Mouse (Mus musculus) cortical plate, adult 2 months (tissue): Measurements from ENCODE around the gene Gm14418. TPM values are rescaled to one million over a fixed set of nuclear protein-coding genes. Genes with fewer than 3 reads are reported as not detected.
A peak's percentile ranks its signal among the peaks of the same experiment; 100 is the strongest.
"Not testable (repeated sequence)": the region's sequence is repeated elsewhere in the genome, so short reads cannot be mapped to it uniquely, and the experiment has no call there.

Source experiments
- H3K27ac ChIP-seq: fragments of 200-500 bp; 2 replicates; pipeline ENCODE4 v1.5.1; 2012; ENCODE audit warnings: low read length, control low read depth, inconsistent platforms; ENCODE audit not compliant: insufficient read depth
- H3K4me1 ChIP-seq: fragments of 200-500 bp; 2 replicates; pipeline ENCODE4 v1.6.1; 2011; ENCODE audit warnings: low read length; ENCODE audit not compliant: control insufficient read depth, insufficient read depth
- H3K4me3 ChIP-seq: fragments of 200-500 bp; 2 replicates; pipeline ENCODE4 v1.5.1; 2011; ENCODE audit warnings: mild to moderate bottlenecking, low read length, control low read depth; ENCODE audit not compliant: insufficient read depth
- polyA plus RNA-seq: library from polyadenylated mRNA; depleted of rRNA; stranded (reverse); fragments of >200 nt; gene quantifications from 2 replicates; pipeline ENCODE4 v1.2.3, GENCODE M21; 2012; rRNA removed

Gene Gm14418
- 10.8 and 11.8 TPM in 2 replicates for polyA plus RNA-seq

GRCm38 (mm10) chr2:177398096-177398495, at the start of gene Gm14418:
Gm14418 (minus strand) TSS chr2:177398320.
- not testable (repeated sequence) for H3K27ac ChIP-seq, H3K4me1 ChIP-seq
- peak within 1 kb of the TSS; percentile 42; the same call in 1 of the 2 replicates for H3K4me3 ChIP-seq

Other genes with a start within 250 kb of the Gm14418 start
- gene Gm14410, start 191.9 kb downstream of the Gm14418 start, polyA plus RNA-seq, result 53.6 and 63.5 TPM in 2 replicates
- gene Gm14409, start 131.3 kb downstream of the Gm14418 start, polyA plus RNA-seq, result not detected in 2 replicates
- 4.2 and 5.2 TPM in 2 replicates for gene Gm14412, start 74.0 kb downstream of the Gm14418 start, polyA plus RNA-seq
- gene Zfp970, start 66.4 kb upstream of the Gm14418 start, polyA plus RNA-seq, result 18.6 and 21.1 TPM in 2 replicates
- gene Gm14403, start 99.9 kb upstream of the Gm14418 start, polyA plus RNA-seq, result 8.2 and 9.5 TPM in 2 replicates
- 0.23 and 0.32 TPM in 2 replicates for gene Gm14406, start 179.9 kb upstream of the Gm14418 start, polyA plus RNA-seq